Mouse (Mus musculus): ENCODE results near the gene Osgep.

GRCm38 (mm10) chr14:50903973-50904827 is 20.5 kb downstream of the Osgep start:
- TF ChIP-seq HCFC1 (IDR thresholded peaks at IDR 0.05; ENCODE audit: borderline replicate concordance, insufficient read depth, low read length) (no peak), ZNF384 (IDR thresholded peaks at IDR 0.05; ENCODE audit: low read depth, low read length) (no peak)

All from ES-E14 (cell line).